20 mouse cellular contexts compared by ENCODE assay signal in genomic region chr11:102095676-102096075, GRCm38 (mm10). TPM values are rescaled to one million over a fixed set of nuclear protein-coding genes. Genes with fewer than 3 reads are reported as not detected.
"Had no signal": no experiment of that assay in that cellular context is flagged by ENCODE, and none has a peak within 500 bp of the region (broad histone marks: within the 10 kb centered on the region; RNA-seq: fewer than 3 reads in every experiment).

No protein-coding gene starts in this region.

- H3K9ac ChIP-seq: kidney, embryonic 15.5 days; limb, embryonic 15.5 days; lung, embryonic 14.5 days; midbrain, embryonic 12.5 days had no signal

- H3K4me3 ChIP-seq: kidney, embryonic 15.5 days; limb, embryonic 15.5 days; midbrain, embryonic 12.5 days had no signal

- DNase-seq: kidney, adult 2 months; kidney, postnatal 14 days; lung, embryonic 14.5 days; lung, postnatal 10 days; lung, postnatal 4 days; right cerebral cortex, postnatal 14 days; thymus, postnatal 36 days had no signal

- H3K9me3 ChIP-seq: kidney, embryonic 15.5 days; limb, embryonic 15.5 days; midbrain, embryonic 12.5 days had no signal

- H3K4me2 ChIP-seq: midbrain, embryonic 12.5 days had no signal

- H3K27ac ChIP-seq: midbrain, embryonic 12.5 days had no signal

- H3K36me3 ChIP-seq: kidney, embryonic 15.5 days; limb, embryonic 15.5 days; midbrain, embryonic 12.5 days had no signal

RNA-seq across cellular contexts. Expression of gene Ppy, which starts 5.4 kb away (rescaled TPM):
- total RNA-seq: layer of hippocampus, adult 8-10 months; layer of hippocampus, postnatal 14 days; left cerebral cortex, adult 18-20 months; left cerebral cortex, postnatal 14 days; megakaryocyte, adult 5-6 weeks; midbrain, postnatal 0 days had no signal
- polyA plus RNA-seq: kidney, adult 2 months; kidney, embryonic 15.5 days; limb, embryonic 11.5 days; limb, embryonic 15.5 days; lung, embryonic 14.5 days; midbrain, embryonic 12.5 days; midbrain, postnatal 0 days; neural tube, embryonic 14.5 days; testis, adult 2 months had no signal

RNA-seq across cellular contexts. Expression of gene Pyy, which starts 12.0 kb away (rescaled TPM):
- total RNA-seq: layer of hippocampus, adult 8-10 months; layer of hippocampus, postnatal 14 days; left cerebral cortex, adult 18-20 months; left cerebral cortex, postnatal 14 days; megakaryocyte, adult 5-6 weeks; midbrain, postnatal 0 days had no signal
- polyA plus RNA-seq: kidney, adult 2 months; kidney, embryonic 15.5 days; limb, embryonic 11.5 days; limb, embryonic 15.5 days; lung, embryonic 14.5 days; midbrain, embryonic 12.5 days; midbrain, postnatal 0 days; neural tube, embryonic 14.5 days; spleen, adult 2 months had no signal

RNA-seq across cellular contexts. Expression of gene Nags, which starts 49.6 kb away (rescaled TPM):
- total RNA-seq: layer of hippocampus, postnatal 14 days; left cerebral cortex, adult 18-20 months; left cerebral cortex, postnatal 14 days; megakaryocyte, adult 5-6 weeks had no signal
- polyA plus RNA-seq: lung, embryonic 14.5 days; midbrain, embryonic 12.5 days; neural tube, embryonic 14.5 days had no signal

RNA-seq across cellular contexts. Expression of gene Cd300lg, which starts 54.4 kb away (rescaled TPM):
- total RNA-seq: layer of hippocampus, adult 8-10 months; left cerebral cortex, postnatal 14 days; midbrain, postnatal 0 days had no signal
